In genomic region chr13:58543066-58543465, GRCm38 (mm10) we compare ENCODE assay signal across 8 mouse cellular contexts.
DNase-seq lines count a peak whose midpoint lies in the region; ATAC-seq and TF ChIP-seq lines count a peak whose summit lies in the region.

No protein-coding gene starts in this region.

- 36% methylated on average over 7 of the region's 7 CpGs for WGBS in bone marrow, adult 2 months
- 36% methylated on average over 7 of the region's 7 CpGs for WGBS in heart, embryonic 11.5 days (ENCODE audit: insufficient replicate concordance)
- 39% methylated on average over 7 of the region's 7 CpGs for WGBS in kidney, embryonic 14.5 days
- WGBS in liver, embryonic 11.5 days: 32% methylated on average over 7 of the region's 7 CpGs
- WGBS in stomach, embryonic 14.5 days: 38% methylated on average over 7 of the region's 7 CpGs

- H3K4me2 ChIP-seq in heart, embryonic 11.5 days: peak overlapping the region; percentile 32; the same call in 1 of the 2 replicates
- H3K4me2 ChIP-seq in kidney, embryonic 14.5 days (replicated peaks; ENCODE audit: low read depth, low read length): no peak overlapping the region
- H3K4me2 ChIP-seq in liver, embryonic 11.5 days: peak overlapping the region; percentile 59
- H3K4me2 ChIP-seq in stomach, embryonic 14.5 days (replicated peaks; ENCODE audit: low read depth, low read length): no peak overlapping the region

- H3K9me3 ChIP-seq in heart, embryonic 11.5 days (replicated peaks; ENCODE audit: control insufficient read depth, low read length): no peaks in the 10 kb centered on the region
- no peaks in the 10 kb centered on the region for H3K9me3 ChIP-seq in kidney, embryonic 14.5 days (ENCODE audit: control insufficient read depth, low read length)
- no peaks in the 10 kb centered on the region for H3K9me3 ChIP-seq in liver, embryonic 11.5 days (ENCODE audit: control insufficient read depth, low read length)
- H3K9me3 ChIP-seq in stomach, embryonic 14.5 days (ENCODE audit: control insufficient read depth, low read depth, low read length): no peaks in the 10 kb centered on the region

- peak; percentile 95 for ATAC-seq in erythroblast, adult 5-6 weeks (replicated peaks; ENCODE audit: low FRiP score, poor library complexity, severe bottlenecking)
- ATAC-seq in heart, embryonic 11.5 days (replicated peaks; ENCODE audit: insufficient number of reproducible peaks, low FRiP score, low TSS enrichment): peak; percentile 78
- peak; percentile 82 for ATAC-seq in kidney, embryonic 14.5 days (ENCODE audit: low FRiP score, low TSS enrichment)
- ATAC-seq in liver, embryonic 11.5 days (replicated peaks; ENCODE audit: low FRiP score): peak; percentile 87
- peak; percentile 73; the same call in 1 of the 2 replicates for ATAC-seq in stomach, embryonic 14.5 days (ENCODE audit: insufficient number of reproducible peaks, insufficient read depth, low FRiP score, low read depth)

- H3K4me1 ChIP-seq in bone marrow, adult 2 months (ENCODE audit: control insufficient read depth, insufficient read depth, low read length): peaks cover 1% of the 10 kb centered on the region
- peaks cover 5% of the 10 kb centered on the region; the same call in 1 of the 2 replicates for H3K4me1 ChIP-seq in heart, embryonic 11.5 days (ENCODE audit: control insufficient read depth, insufficient read depth, low read length)
- peaks cover 3% of the 10 kb centered on the region; the same call in 1 of the 2 replicates for H3K4me1 ChIP-seq in kidney, embryonic 14.5 days (ENCODE audit: control insufficient read depth, insufficient read depth, low read length)
- H3K4me1 ChIP-seq in liver, embryonic 11.5 days (replicated peaks; ENCODE audit: control insufficient read depth, insufficient read depth, low read length): peaks cover 22% of the 10 kb centered on the region
- peaks cover 6% of the 10 kb centered on the region; the same call in 1 of the 2 replicates for H3K4me1 ChIP-seq in stomach, embryonic 14.5 days (ENCODE audit: control insufficient read depth, insufficient read depth, low read length)

- peak; percentile 92 for TF ChIP-seq CTCF in bone marrow, adult 2 months (IDR thresholded peaks at IDR 0.05; ENCODE audit: control insufficient read depth, insufficient read depth, low read length)

- peak; percentile 70 for DNase-seq in A20 (ENCODE audit: low read depth, low spot score)
- DNase-seq in liver, embryonic 11.5 days (ENCODE audit: low spot score): peak; percentile 82
- peak; percentile 84 for DNase-seq in neural tube, embryonic 10.5 days (ENCODE audit: extremely low spot score, low spot score)

- 0 out of 2 replicates have a peak, but pooled peaks cover 3% of the 10 kb centered on the region for H3K27me3 ChIP-seq in heart, embryonic 11.5 days (ENCODE audit: control insufficient read depth, insufficient read depth, low read length)
- H3K27me3 ChIP-seq in kidney, embryonic 14.5 days (ENCODE audit: control insufficient read depth, insufficient read depth, low read length): no peaks in the 10 kb centered on the region
- no peaks in the 10 kb centered on the region for H3K27me3 ChIP-seq in liver, embryonic 11.5 days (replicated peaks; ENCODE audit: control insufficient read depth, insufficient read depth, low read length)
- H3K27me3 ChIP-seq in stomach, embryonic 14.5 days (ENCODE audit: control insufficient read depth, insufficient read depth, low read length): no peaks in the 10 kb centered on the region

- no peak for TF ChIP-seq POLR2A in bone marrow, adult 2 months (IDR thresholded peaks at IDR 0.05; ENCODE audit: borderline replicate concordance, control insufficient read depth, low read depth, low read length)

- no peak overlapping the region for H3K9ac ChIP-seq in heart, embryonic 11.5 days (ENCODE audit: low read depth, low read length)
- H3K9ac ChIP-seq in kidney, embryonic 14.5 days (ENCODE audit: low read depth, low read length): no peak overlapping the region
- peak overlapping the region; percentile 61 for H3K9ac ChIP-seq in liver, embryonic 11.5 days (ENCODE audit: low read depth, low read length)
- no peak overlapping the region for H3K9ac ChIP-seq in stomach, embryonic 14.5 days (replicated peaks; ENCODE audit: low read depth, low read length)

- no peak overlapping the region for H3K27ac ChIP-seq in bone marrow, adult 2 months (ENCODE audit: control insufficient read depth, insufficient read depth, low read depth, low read length, poor library complexity)
- no peak overlapping the region for H3K27ac ChIP-seq in heart, embryonic 11.5 days (ENCODE audit: low read depth, low read length)
- no peak overlapping the region for H3K27ac ChIP-seq in kidney, embryonic 14.5 days (ENCODE audit: low read depth, low read length)
- peak overlapping the region; percentile 87 for H3K27ac ChIP-seq in liver, embryonic 11.5 days (ENCODE audit: low read depth, low read length)
- H3K27ac ChIP-seq in stomach, embryonic 14.5 days (ENCODE audit: low read length): no peak overlapping the region

- no peak overlapping the region for H3K4me3 ChIP-seq in bone marrow, adult 2 months (replicated peaks; ENCODE audit: control insufficient read depth, low read depth, low read length)
- no peak overlapping the region for H3K4me3 ChIP-seq in heart, embryonic 11.5 days (ENCODE audit: low read depth, low read length)
- H3K4me3 ChIP-seq in kidney, embryonic 14.5 days (ENCODE audit: low read length): no peak overlapping the region
- H3K4me3 ChIP-seq in liver, embryonic 11.5 days (ENCODE audit: low read depth, low read length): peak overlapping the region; percentile 16; the same call in 1 of the 2 replicates
- no peak overlapping the region for H3K4me3 ChIP-seq in stomach, embryonic 14.5 days (ENCODE audit: low read depth, low read length)

- no peaks in the 10 kb centered on the region for H3K36me3 ChIP-seq in heart, embryonic 11.5 days (ENCODE audit: control insufficient read depth, insufficient read depth, low read length)
- H3K36me3 ChIP-seq in kidney, embryonic 14.5 days (ENCODE audit: control insufficient read depth, insufficient read depth, low read length): no peaks in the 10 kb centered on the region
- H3K36me3 ChIP-seq in liver, embryonic 11.5 days (ENCODE audit: control insufficient read depth, insufficient read depth, low read length): no peaks in the 10 kb centered on the region
- no peaks in the 10 kb centered on the region for H3K36me3 ChIP-seq in stomach, embryonic 14.5 days (ENCODE audit: control insufficient read depth, insufficient read depth, low read length)

Comparison
In these comparisons a context has a peak if more than half of its experiments do, and no peak if none do; other contexts are left out.
1. H3K4me2 ChIP-seq: peak in heart, embryonic 11.5 days (single experiment) and liver, embryonic 11.5 days (single experiment); none in kidney, embryonic 14.5 days (single experiment) and stomach, embryonic 14.5 days (single experiment).
2. Peak in every context shown above with its lines, with median percentiles within 50 percentile points of each other: DNase-seq and ATAC-seq.